Mouse (Mus musculus): ENCODE measurements around the gene Rab11fip3.

DNA sequence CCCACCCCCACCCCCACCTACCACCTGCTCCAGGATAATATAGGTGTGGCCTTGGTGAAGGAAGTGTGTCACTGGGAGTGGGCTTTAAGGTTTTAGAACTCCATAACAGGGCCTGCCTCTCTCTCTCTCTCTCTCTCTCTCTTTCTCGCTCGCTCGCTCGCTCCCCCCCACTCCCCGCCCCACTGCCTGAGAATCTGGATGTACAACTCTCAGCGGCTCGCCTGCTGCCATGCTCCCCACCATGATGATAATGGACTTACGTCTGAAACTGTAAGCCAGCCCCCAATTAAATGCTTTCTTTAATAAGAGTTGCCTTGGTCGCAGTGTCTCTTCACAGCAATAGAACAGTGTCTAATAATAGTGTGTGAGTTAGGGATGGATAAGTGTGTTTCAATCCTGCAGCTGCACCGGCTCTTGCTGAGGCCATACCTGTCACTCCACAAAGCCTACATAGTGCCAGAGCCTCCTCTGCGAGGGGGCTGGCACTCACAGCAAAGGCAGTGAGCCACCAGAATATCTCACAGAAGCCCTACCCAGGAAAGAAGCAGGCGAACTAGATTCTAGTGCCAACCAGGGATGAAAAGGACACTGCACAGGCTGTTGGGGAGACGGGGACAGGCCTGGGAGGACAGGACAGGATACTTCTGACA lies 26.6 kb downstream of the Rab11fip3 start:
- TF ChIP-seq EP300 (IDR thresholded peaks at IDR 0.05; ENCODE audit: insufficient read depth, low read depth, low read length) = no peak
- TF ChIP-seq POLR2A (IDR thresholded peaks at IDR 0.05; ENCODE audit: insufficient read depth, low read depth, low read length) = no peak
